Mouse (Mus musculus) layer of hippocampus, adult 11-12 months (tissue): ENCODE data around the gene Chrm5.
"Not testable (repeated sequence)": the region's sequence is repeated elsewhere in the genome, so short reads cannot be mapped to it uniquely, and the experiment has no call there.

Source experiments
- DNase-seq: peaks from one replicate; pipeline ENCODE4 v3.0.0; 2022; ENCODE audit warnings: low spot score

The Chrm5 gene

GRCm38 (mm10) chr2:112481564-112481963 is 995 bp upstream of the Chrm5 start:
- no peak for DNase-seq

DNA sequence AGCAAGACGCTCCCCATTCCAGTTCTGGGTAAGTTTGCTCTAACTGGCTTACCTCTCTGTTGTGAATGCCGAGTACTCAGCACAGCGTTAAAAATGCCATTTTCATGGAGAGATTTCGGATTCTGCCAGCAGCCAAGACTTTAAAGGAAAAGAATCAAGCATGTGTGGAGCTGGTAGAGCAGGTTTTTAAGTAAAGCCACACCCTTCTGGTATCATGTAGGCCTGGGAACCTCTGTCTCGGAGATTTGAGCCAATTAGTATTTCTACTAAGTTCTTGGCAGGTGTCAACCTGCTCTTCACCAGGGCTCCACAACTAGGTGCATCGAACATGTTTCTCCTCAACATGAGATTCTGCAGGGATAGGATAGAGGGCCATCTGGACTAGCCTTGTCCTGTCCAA is 4.0 kb downstream of the Chrm5 start:
- no peak for DNase-seq

- no peak for DNase-seq
Measured at GRCm38 (mm10) chr2:112474997-112475724, 5.4 kb downstream of the Chrm5 start.

GRCm38 (mm10) chr2:112472076-112472475 is 8.5 kb downstream of the Chrm5 start:
- no peak for DNase-seq

DNA sequence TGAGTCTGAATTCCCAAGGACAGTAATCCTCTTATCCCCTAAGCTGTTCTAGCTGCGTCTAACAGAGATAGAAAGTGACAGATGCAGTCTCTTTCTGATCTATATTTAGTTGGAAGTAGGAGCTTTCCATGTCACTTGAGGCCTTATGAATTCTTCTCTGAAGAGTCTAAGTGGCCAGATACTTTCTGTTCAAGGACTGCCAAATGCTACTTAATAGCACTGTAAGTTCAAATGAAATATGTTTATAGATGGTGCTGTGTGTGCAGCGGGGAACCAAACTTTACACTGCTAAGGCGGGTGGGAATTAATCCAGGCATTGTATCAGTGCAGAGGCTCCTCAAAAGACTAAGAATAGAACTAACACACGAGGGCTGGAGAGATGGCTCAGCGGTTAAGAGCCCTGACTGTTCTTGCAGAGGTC is 9.6 kb downstream of the Chrm5 start:
- no peak for DNase-seq

DNA sequence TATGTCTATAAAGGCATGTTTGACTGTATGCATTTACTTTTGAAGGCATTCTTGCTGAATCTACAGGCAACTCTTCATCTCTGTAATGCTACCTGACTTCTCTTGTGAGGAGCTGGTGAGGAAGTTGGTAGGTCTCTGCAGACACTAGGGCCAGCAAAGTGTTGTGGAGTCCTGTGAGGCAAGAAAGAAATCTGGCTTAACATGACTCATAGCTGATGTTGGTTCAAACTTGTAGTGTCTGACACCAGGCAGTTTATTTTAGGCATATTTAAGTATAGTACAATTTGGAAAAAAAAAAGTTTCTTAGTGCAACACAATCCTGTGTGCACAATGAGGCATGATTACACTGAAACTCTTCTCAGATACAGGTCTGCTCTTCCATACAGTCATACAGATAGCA is 11.0 kb downstream of the Chrm5 start:
- DNase-seq = no peak

GRCm38 (mm10) chr2:112460557-112460956 is 20.0 kb downstream of the Chrm5 start:
- no peak for DNase-seq

- DNase-seq = peak; percentile 94
Measured at GRCm38 (mm10) chr2:112454862-112455564, 25.6 kb downstream of the Chrm5 start, which contains the start of gene Emc7. Gene Emc7 (plus strand): TSS chr2:112454997.

DNA sequence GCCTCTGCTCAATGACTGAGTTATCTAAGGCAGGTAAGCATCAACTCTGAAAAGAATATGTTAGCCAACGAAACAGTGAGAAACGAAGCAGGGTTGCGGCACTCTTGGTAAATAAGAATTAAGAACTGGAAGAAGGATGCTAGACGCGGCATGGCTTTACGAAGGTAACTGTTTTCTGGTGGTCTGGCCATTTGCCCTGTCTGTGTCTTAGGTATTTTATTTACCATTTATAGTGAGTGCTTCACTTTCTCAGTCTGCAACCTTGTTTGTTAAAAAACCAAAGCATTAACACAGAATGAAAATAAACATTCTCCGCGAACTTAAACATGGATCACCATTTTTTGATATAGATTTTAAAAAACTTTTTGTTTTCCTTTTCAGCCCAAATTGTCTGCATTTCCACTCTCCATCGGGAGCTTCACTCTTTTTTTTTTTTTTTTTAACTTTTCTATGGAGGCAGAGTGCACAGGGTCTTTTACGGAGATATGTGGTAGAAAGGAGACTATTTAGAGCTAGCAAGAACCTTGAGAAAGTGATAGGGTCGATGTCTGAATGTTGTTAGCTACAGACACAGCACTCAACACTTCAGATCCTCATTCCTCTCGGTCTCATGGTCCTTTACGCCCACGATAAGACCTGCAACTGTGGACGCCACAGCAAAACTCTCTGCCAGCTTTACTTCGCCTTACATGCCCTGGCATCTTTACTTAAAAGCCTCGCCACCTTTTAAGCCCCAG is 26.3 kb downstream of the Chrm5 start:
- DNase-seq = no peak

- DNase-seq = not testable (repeated sequence)
Measured at GRCm38 (mm10) chr2:112452513-112452912, 28.1 kb downstream of the Chrm5 start.

DNA sequence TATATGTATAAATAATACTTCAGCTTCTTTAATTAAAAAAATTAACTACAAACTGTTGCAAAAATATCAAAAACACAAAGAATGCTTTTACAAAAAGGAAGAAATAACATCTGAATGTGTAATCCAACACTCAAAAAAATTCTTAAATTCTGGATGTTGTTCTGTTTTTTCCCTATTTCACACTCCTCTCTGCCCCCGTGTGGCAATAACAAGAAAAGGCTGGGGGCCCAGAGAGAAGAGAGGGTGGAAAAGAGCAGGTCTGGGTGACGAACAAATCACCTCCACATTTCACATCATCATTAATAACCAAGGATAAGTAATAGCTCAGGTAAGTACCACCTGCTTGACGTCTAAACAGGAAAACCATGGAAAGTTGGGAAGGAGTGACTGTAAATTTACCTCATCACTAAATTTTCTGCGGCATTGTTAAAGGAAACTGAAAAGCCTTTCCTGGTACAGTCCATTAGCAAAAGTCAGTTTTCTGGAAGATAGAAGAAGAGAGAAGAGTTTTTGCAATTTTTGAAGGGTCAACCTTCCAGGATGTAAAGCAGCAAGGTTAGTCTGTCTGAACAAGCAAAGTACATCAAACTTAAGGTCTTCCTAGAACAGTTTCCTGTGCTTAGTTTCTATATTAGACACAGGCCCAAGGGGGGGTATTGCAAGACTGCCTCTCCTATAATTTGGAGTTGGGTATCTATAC is 30.8 kb downstream of the Chrm5 start:
- DNase-seq = no peak

DNA sequence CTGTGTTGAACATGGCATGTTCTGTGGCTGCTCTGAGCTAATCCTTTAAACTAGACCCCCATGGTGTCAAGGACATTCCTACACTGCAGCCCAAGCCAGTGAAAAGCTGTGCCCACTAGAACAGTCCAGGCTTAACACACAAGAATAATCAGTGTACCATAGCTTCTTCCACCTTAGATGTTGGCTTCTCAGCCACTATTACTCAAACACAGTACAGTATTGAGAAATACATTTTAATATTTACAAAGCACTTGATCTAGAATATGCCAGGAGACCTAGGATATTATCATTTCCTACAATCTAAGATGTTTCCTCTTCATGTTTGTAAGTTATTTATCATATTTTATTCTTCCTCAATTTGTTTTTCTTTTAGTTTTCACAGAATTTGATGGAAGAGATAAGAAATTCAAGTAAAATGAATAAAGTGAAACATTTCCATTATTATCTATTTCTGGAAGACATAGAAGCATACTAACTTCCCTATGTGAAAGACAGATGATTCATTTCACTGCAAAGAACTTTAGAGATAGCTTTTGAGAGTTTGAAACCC is 32.0 kb downstream of the Chrm5 start:
- no peak for DNase-seq

- not testable (repeated sequence) for DNase-seq
Measured at GRCm38 (mm10) chr2:112448046-112448445, 32.5 kb downstream of the Chrm5 start.

GRCm38 (mm10) chr2:112445511-112445910 is 35.1 kb downstream of the Chrm5 start:
- DNase-seq = no peak

DNA sequence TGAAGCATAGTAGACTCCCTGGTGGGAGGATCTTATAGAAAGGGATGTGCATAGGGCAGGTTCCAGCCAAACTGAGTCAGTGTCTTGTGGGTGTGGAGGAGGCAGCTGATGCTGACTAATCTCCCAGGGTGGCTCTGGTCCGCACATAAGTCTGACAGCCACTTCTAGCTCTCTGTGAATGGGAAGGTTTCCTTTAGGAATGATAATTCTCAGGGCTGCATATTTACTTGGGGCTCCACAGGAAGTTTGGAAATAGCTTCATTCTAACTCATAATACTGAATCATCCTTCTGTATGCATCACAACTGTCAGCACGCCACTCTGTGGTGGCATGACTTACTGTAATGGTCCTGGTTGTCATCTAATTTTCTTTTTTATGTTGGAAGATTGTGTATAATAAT is 37.1 kb downstream of the Chrm5 start:
- no peak for DNase-seq

DNA sequence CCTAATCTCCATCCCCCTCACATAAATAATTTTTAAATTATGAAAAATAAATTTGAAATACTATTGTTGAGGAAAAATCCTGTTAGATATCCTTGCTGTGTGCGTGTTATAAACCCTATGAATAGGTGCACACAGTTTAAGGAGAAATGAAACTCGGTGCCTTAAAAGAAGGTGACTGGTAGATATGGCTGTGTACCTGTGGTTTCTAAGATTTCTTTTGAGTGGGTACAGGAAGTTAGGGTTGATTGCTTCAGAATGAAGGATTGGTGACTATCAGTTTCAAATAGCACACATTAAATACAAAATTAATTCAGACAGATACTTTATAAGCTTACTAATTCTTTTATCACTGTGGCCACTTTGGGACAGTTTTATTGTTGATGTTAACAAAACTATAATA is 43.0 kb downstream of the Chrm5 start:
- no peak for DNase-seq

DNA sequence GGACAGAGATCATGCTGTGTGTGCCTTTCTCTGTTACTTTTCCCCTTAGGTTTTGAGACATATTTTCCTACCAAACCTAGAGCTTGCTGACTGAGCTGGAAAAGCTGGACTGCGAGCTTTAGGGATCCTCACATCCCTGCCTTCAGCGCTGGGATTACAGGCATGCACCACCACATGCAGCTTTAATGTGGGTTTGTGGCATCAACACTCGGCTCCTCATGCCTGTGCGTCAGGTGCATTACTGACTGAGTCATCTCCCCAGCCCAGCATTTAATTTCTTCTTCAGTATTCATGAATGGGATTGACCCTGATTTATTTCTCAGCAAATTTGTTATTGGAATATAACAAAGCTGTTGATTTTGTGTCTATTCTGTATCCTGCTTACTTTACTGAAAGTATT is 44.3 kb downstream of the Chrm5 start:
- DNase-seq = no peak

GRCm38 (mm10) chr2:112433359-112433758 is 47.2 kb downstream of the Chrm5 start:
- no peak for DNase-seq

DNA sequence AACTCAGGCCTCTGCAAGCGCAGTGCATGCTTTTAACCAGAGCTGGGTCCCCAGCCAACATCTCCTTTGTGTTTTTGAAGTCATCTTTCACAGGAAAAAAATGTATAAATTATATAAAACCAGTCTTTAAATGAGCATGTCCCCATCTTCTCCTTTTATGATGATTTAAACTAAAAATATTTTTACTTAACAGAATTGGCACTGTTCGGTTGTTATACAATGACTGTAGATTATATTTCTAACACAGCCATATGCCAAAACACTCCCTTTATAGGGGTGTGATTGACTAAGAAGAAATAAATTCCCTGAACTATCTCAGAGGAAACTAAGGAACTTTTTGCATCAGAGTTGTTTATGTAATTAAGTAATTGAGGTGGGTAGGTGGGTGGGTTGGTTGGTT is 48.0 kb downstream of the Chrm5 start:
- DNase-seq = no peak

GRCm38 (mm10) chr2:112430403-112430802 is 50.2 kb downstream of the Chrm5 start:
- no peak for DNase-seq

DNA sequence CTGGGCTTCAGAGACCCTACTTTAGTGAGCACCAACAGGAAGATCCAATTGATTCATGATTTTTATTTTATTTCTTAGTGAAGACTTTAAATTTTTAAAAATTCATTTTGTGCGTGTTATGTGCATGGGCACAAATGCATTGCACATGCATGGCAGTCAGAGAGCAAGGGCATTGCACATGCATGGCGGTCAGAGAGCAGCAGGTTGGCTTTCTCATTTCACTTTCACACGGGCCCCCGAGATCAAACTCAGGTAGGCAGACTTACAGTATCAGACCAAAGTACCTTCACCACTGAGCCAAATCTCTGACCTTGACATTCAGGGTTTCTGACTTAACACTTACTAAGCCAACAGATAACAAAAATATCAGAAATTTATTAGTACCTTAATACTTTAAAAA is 50.9 kb downstream of the Chrm5 start:
- no peak for DNase-seq
